9 mouse cellular contexts compared by ENCODE assay signal in genomic region chr11:116616438-116617118, GRCm38 (mm10). TPM values are rescaled to one million over a fixed set of nuclear protein-coding genes. Genes with fewer than 3 reads are reported as not detected.
DNase-seq lines count a peak whose midpoint lies in the region; ATAC-seq and TF ChIP-seq lines count a peak whose summit lies in the region.
"Had no signal": no experiment of that assay in that cellular context is flagged by ENCODE, and none has a peak within 500 bp of the region (broad histone marks: within the 10 kb centered on the region; RNA-seq: fewer than 3 reads in every experiment).

No protein-coding gene starts in this region.

- TF ChIP-seq CTCF in bone marrow macrophage, adult 2 months (IDR thresholded peaks at IDR 0.05; ENCODE audit: low read depth, low read length), result no peak

- H3K27me3 ChIP-seq in heart, embryonic 11.5 days (ENCODE audit: control insufficient read depth, insufficient read depth, low read length), result no peaks in the 10 kb centered on the region
- no peaks in the 10 kb centered on the region for H3K27me3 ChIP-seq in liver, embryonic 16.5 days (ENCODE audit: control insufficient read depth, insufficient read depth, low read depth, low read length)
- H3K27me3 ChIP-seq: forebrain, embryonic 13.5 days had no signal

- no peak for ATAC-seq in heart, embryonic 11.5 days (replicated peaks; ENCODE audit: insufficient number of reproducible peaks, low FRiP score, low TSS enrichment)
- ATAC-seq in liver, embryonic 16.5 days (ENCODE audit: low read depth), result no peak
- ATAC-seq: forebrain, embryonic 13.5 days had no signal

- H3K9me3 ChIP-seq in heart, embryonic 11.5 days (replicated peaks; ENCODE audit: control insufficient read depth, low read length), result no peaks in the 10 kb centered on the region
- no peaks in the 10 kb centered on the region for H3K9me3 ChIP-seq in liver, embryonic 16.5 days (replicated peaks; ENCODE audit: control insufficient read depth, low read length)
- H3K9me3 ChIP-seq: forebrain, embryonic 13.5 days had no signal

- no peak overlapping the region for H3K9ac ChIP-seq in heart, embryonic 11.5 days (ENCODE audit: low read depth, low read length)
- H3K9ac ChIP-seq in liver, embryonic 16.5 days (ENCODE audit: low read depth, low read length), result peak overlapping the region; percentile 62
- H3K9ac ChIP-seq: forebrain, embryonic 13.5 days had no signal

- DNase-seq in heart, adult 9 months (ENCODE audit: low spot score in 2 of 2), result no peak
- peak; percentile 55 to 58 for DNase-seq in B cell, adult 2 months
- no peak for DNase-seq in thymus, postnatal 4 days
- DNase-seq in adrenal gland, postnatal 14 days, result no peak
- no peak for DNase-seq in left cerebral cortex, postnatal 10 days (ENCODE audit: extremely low spot score in 1 of 2, low spot score in 2 of 2)

- no peaks in the 10 kb centered on the region for H3K36me3 ChIP-seq in heart, embryonic 11.5 days (ENCODE audit: control insufficient read depth, insufficient read depth, low read length)
- H3K36me3 ChIP-seq in liver, embryonic 16.5 days (ENCODE audit: control insufficient read depth, insufficient read depth), result no peaks in the 10 kb centered on the region

- WGBS in heart, embryonic 11.5 days (ENCODE audit: insufficient replicate concordance), result 72% methylated on average over 10 of the region's 10 CpGs
- WGBS in liver, embryonic 16.5 days (ENCODE audit: insufficient replicate concordance), result 34% methylated on average over 10 of the region's 10 CpGs

- no peak overlapping the region for H3K4me3 ChIP-seq in heart, embryonic 11.5 days (ENCODE audit: low read depth, low read length)
- H3K4me3 ChIP-seq in bone marrow macrophage, adult 2 months (ENCODE audit: insufficient read depth, low read length), result peak overlapping the region; percentile 50
- H3K4me3 ChIP-seq in liver, embryonic 16.5 days (ENCODE audit: low read depth, low read length), result peak overlapping the region; percentile 57
- H3K4me3 ChIP-seq: forebrain, embryonic 13.5 days had no signal

- TF ChIP-seq POLR2A in bone marrow macrophage, adult 2 months (IDR thresholded peaks at IDR 0.05; ENCODE audit: borderline replicate concordance, low read depth, low read length), result no peak

- peaks cover 52% of the 10 kb centered on the region for H3K4me1 ChIP-seq in heart, embryonic 11.5 days (ENCODE audit: control insufficient read depth, insufficient read depth, low read length)
- H3K4me1 ChIP-seq in bone marrow macrophage, adult 2 months (ENCODE audit: control insufficient read depth, insufficient read depth, low read length), result peaks cover 69% of the 10 kb centered on the region
- H3K4me1 ChIP-seq in liver, embryonic 16.5 days (ENCODE audit: control insufficient read depth, low read depth, low read length), result peaks cover 97% of the 10 kb centered on the region
- H3K4me1 ChIP-seq: forebrain, embryonic 13.5 days had no signal

- peak overlapping the region; percentile 53 for H3K4me2 ChIP-seq in heart, embryonic 11.5 days
- peak overlapping the region; percentile 80 for H3K4me2 ChIP-seq in liver, embryonic 16.5 days (ENCODE audit: low read depth, low read length)
- H3K4me2 ChIP-seq: forebrain, embryonic 13.5 days had no signal

- intact Hi-C loops in left cerebral cortex, postnatal 10 days (cut with DNase I), result no loop called here

- peak overlapping the region; percentile 75; the same call in 1 of the 2 replicates for H3K27ac ChIP-seq in heart, embryonic 11.5 days (ENCODE audit: low read depth, low read length)
- peak overlapping the region; percentile 99 for H3K27ac ChIP-seq in bone marrow macrophage, adult 2 months (ENCODE audit: insufficient read depth, low read depth, low read length)
- peak overlapping the region; percentile 96 for H3K27ac ChIP-seq in liver, embryonic 16.5 days (ENCODE audit: low read length)
- H3K27ac ChIP-seq: forebrain, embryonic 13.5 days had no signal

RNA-seq across cellular contexts. Expression of gene Rhbdf2, which starts 10.2 kb away (rescaled TPM):
- 5.0 and 6.0 TPM in 2 replicates for polyA plus RNA-seq in heart, embryonic 11.5 days (2014; fragmentation: Nextera tagmentation; extraction: Ambion mirVana)
- polyA plus RNA-seq in bone marrow macrophage, adult 2 months (2012; ENCODE audit: insufficient read depth, insufficient read length, missing spikeins), result 37.5 and 39.0 TPM in 2 replicates
- polyA plus RNA-seq in liver, embryonic 16.5 days (2015; fragmentation: Nextera tagmentation; extraction: Ambion mirVana), result 6.7 and 7.7 TPM in 2 replicates
- total RNA-seq in adrenal gland, postnatal 14 days (2021), result 11.2 and 14.3 TPM in 2 replicates
- total RNA-seq in left cerebral cortex, postnatal 10 days (2021), result 1 to 10 TPM in 1 of 2 experiments, under 1 TPM in 1; 0.95 to 1.1 TPM

RNA-seq across cellular contexts. Expression of gene Aanat, which starts 30.3 kb away (rescaled TPM):
- polyA plus RNA-seq in heart, embryonic 11.5 days (2014; fragmentation: Nextera tagmentation; extraction: Ambion mirVana), result not detected in 2 replicates
- not detected in 2 replicates for polyA plus RNA-seq in bone marrow macrophage, adult 2 months (2012; ENCODE audit: insufficient read depth, insufficient read length, missing spikeins)
- polyA plus RNA-seq in liver, embryonic 16.5 days (2015; fragmentation: Nextera tagmentation; extraction: Ambion mirVana), result not detected in 2 replicates
- total RNA-seq in adrenal gland, postnatal 14 days (2021), result not detected in 2 replicates
- 1 to 10 TPM; 1.0 to 1.6 TPM for total RNA-seq in left cerebral cortex, postnatal 10 days (2021)

RNA-seq across cellular contexts. Expression of gene Ube2o, which starts 35.3 kb away (rescaled TPM):
- 14.7 and 17.1 TPM in 2 replicates for polyA plus RNA-seq in heart, embryonic 11.5 days (2014; fragmentation: Nextera tagmentation; extraction: Ambion mirVana)
- 6.2 and 8.0 TPM in 2 replicates for polyA plus RNA-seq in bone marrow macrophage, adult 2 months (2012; ENCODE audit: insufficient read depth, insufficient read length, missing spikeins)
- 15.1 and 18.1 TPM in 2 replicates for polyA plus RNA-seq in liver, embryonic 16.5 days (2015; fragmentation: Nextera tagmentation; extraction: Ambion mirVana)
- 32.0 and 38.5 TPM in 2 replicates for total RNA-seq in adrenal gland, postnatal 14 days (2021)
- total RNA-seq in left cerebral cortex, postnatal 10 days (2021), result 100 to 1,000 TPM; 136 to 140 TPM

RNA-seq across cellular contexts. Expression of gene Prcd, which starts 36.8 kb away (rescaled TPM):
- 0.35 and 0.92 TPM in 2 replicates for polyA plus RNA-seq in heart, embryonic 11.5 days (2014; fragmentation: Nextera tagmentation; extraction: Ambion mirVana)
- polyA plus RNA-seq in bone marrow macrophage, adult 2 months (2012; ENCODE audit: insufficient read depth, insufficient read length, missing spikeins), result not detected in 2 replicates
- 0.12 TPM in 1 of 2 replicates, not detected in the other for polyA plus RNA-seq in liver, embryonic 16.5 days (2015; fragmentation: Nextera tagmentation; extraction: Ambion mirVana)
- 5.3 and 6.1 TPM in 2 replicates for total RNA-seq in adrenal gland, postnatal 14 days (2021)
- total RNA-seq in left cerebral cortex, postnatal 10 days (2021), result 1 to 10 TPM; 1.7 to 3.3 TPM

RNA-seq across cellular contexts. Expression of gene Cygb, which starts 37.5 kb away (rescaled TPM):
- polyA plus RNA-seq in heart, embryonic 11.5 days (2014; fragmentation: Nextera tagmentation; extraction: Ambion mirVana), result 1.1 and 1.2 TPM in 2 replicates
- polyA plus RNA-seq in bone marrow macrophage, adult 2 months (2012; ENCODE audit: insufficient read depth, insufficient read length, missing spikeins), result not detected in 2 replicates
- 1.1 and 1.2 TPM in 2 replicates for polyA plus RNA-seq in liver, embryonic 16.5 days (2015; fragmentation: Nextera tagmentation; extraction: Ambion mirVana)
- 30.9 and 35.0 TPM in 2 replicates for total RNA-seq in adrenal gland, postnatal 14 days (2021)
- total RNA-seq in left cerebral cortex, postnatal 10 days (2021), result 10 to 100 TPM; 22.8 to 27.4 TPM

Comparison
In these comparisons a context has a peak if more than half of its experiments do, and no peak if none do; other contexts are left out.
1. DNase-seq: peak in B cell, adult 2 months (2 of 2); none in heart, adult 9 months (0 of 2), thymus, postnatal 4 days (single experiment), adrenal gland, postnatal 14 days (single experiment) and left cerebral cortex, postnatal 10 days (0 of 2).
2. Peak in every context shown above with its lines, with median percentiles within 50 percentile points of each other: H3K27ac ChIP-seq.